In the genomic region with DNA sequence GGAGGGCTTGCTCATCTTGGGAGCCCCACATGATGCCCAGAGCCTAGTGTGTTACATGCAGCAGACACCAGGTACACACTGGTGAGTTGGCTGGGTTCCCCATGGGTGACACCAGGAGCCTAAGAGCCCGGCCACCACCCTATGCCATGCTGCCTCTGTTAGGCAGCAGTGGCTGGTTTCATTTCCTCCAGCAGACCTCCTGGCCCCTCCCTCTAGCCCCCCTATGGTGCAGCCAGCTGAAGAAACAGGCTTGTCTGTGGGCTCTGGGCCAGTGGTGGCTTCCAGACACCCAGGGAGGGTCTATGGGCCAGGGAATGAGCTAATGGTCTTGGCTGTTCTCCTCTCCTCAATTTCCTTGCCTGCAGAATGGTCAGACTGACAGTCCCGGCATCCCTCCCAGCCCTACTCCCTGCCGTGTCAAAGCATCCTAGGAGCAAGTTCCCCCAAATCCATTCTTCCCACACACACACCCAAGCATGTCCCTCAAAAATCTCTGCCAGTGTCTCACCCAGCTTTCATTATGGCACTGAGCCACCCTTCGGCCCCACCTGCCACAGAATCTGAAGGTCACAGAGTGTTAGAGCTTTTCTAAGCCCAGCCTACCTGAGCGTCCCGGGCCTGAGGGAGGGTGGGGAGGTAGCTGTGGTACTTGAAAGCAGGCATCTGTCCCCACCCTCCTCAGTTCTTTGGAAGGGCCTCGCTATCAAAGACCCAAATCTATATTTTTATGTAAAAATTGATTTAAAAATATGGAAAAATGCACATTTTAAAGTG, we compare ENCODE assay signal across 10 mouse cellular contexts. TPM values are rescaled to one million over a fixed set of nuclear protein-coding genes. Genes with fewer than 3 reads are reported as not detected.
DNase-seq lines count a peak whose midpoint lies in the region; ATAC-seq and TF ChIP-seq lines count a peak whose summit lies in the region.
"Had no signal": no experiment of that assay in that cellular context is flagged by ENCODE, and none has a peak within 500 bp of the region (broad histone marks: within the 10 kb centered on the region; RNA-seq: fewer than 3 reads in every experiment).

No protein-coding gene starts in this region.

- no peak overlapping the region for H3K9ac ChIP-seq in midbrain, postnatal 0 days (replicated peaks; ENCODE audit: low read length, poor library complexity, severe bottlenecking)
- H3K9ac ChIP-seq in midbrain, embryonic 15.5 days = no peak overlapping the region
- H3K9ac ChIP-seq in embryonic facial prominence, embryonic 14.5 days (ENCODE audit: low read depth, low read length) = peak overlapping the region; percentile 30; the same call in 1 of the 2 replicates
- H3K9ac ChIP-seq in intestine, embryonic 15.5 days = no peak overlapping the region

- TF ChIP-seq CTCF in gastrocnemius, adult 2 months (IDR thresholded peaks at IDR 0.05) = no peak
- TF ChIP-seq CTCF in midbrain, postnatal 0 days (IDR thresholded peaks at IDR 0.05) = no peak

- H3K36me3 ChIP-seq in midbrain, postnatal 0 days (ENCODE audit: insufficient read depth, low read length) = no peaks in the 10 kb centered on the region
- H3K36me3 ChIP-seq in midbrain, embryonic 15.5 days (replicated peaks) = no peaks in the 10 kb centered on the region
- no peaks in the 10 kb centered on the region for H3K36me3 ChIP-seq in embryonic facial prominence, embryonic 14.5 days (ENCODE audit: control insufficient read depth, insufficient read depth, low read length)
- no peaks in the 10 kb centered on the region for H3K36me3 ChIP-seq in intestine, embryonic 15.5 days

- H3K27me3 ChIP-seq in midbrain, postnatal 0 days (ENCODE audit: insufficient read depth, low read length) = no peaks in the 10 kb centered on the region
- H3K27me3 ChIP-seq in midbrain, embryonic 15.5 days (replicated peaks) = peaks cover 9% of the 10 kb centered on the region; the same call in 1 of the 2 replicates
- 0 out of 2 replicates have a peak, but pooled peaks cover 8% of the 10 kb centered on the region for H3K27me3 ChIP-seq in embryonic facial prominence, embryonic 14.5 days (replicated peaks; ENCODE audit: control insufficient read depth, insufficient read depth, low read length)
- peaks cover 27% of the 10 kb centered on the region for H3K27me3 ChIP-seq in intestine, embryonic 15.5 days (replicated peaks)

- peaks cover 3% of the 10 kb centered on the region for H3K4me1 ChIP-seq in midbrain, postnatal 0 days (ENCODE audit: insufficient read depth, low read length)
- H3K4me1 ChIP-seq in midbrain, embryonic 15.5 days = peaks cover 30% of the 10 kb centered on the region
- peaks cover 68% of the 10 kb centered on the region for H3K4me1 ChIP-seq in embryonic facial prominence, embryonic 14.5 days (ENCODE audit: control insufficient read depth, insufficient read depth, low read length)
- H3K4me1 ChIP-seq in intestine, embryonic 15.5 days (replicated peaks) = peaks cover 34% of the 10 kb centered on the region

- 52% methylated on average over 7 of the region's 7 CpGs for WGBS in midbrain, postnatal 0 days
- WGBS in midbrain, embryonic 15.5 days = 54% methylated on average over 7 of the region's 7 CpGs
- WGBS in embryonic facial prominence, embryonic 14.5 days = 38% methylated on average over 7 of the region's 7 CpGs
- WGBS in intestine, embryonic 15.5 days = 43% methylated on average over 7 of the region's 7 CpGs

- DNase-seq in gastrocnemius, adult 2 months = peak; percentile 56
- DNase-seq in gastrocnemius, postnatal 25 days = no peak
- peak; percentile 85 for DNase-seq in midbrain, postnatal 0 days (ENCODE audit: low spot score)
- peak; percentile 82 for DNase-seq in embryonic facial prominence, embryonic 14.5 days (ENCODE audit: low spot score)
- peak; percentile 58 for DNase-seq in mesoderm, embryonic 11.5 days (ENCODE audit: low read depth, low spot score)
- DNase-seq in gastrocnemius, adult 8-10 months (ENCODE audit: low spot score in 2 of 2) = no peak

- no peak overlapping the region for H3K4me3 ChIP-seq in gastrocnemius, adult 2 months
- H3K4me3 ChIP-seq in midbrain, postnatal 0 days (ENCODE audit: low read depth, low read length) = no peak overlapping the region
- H3K4me3 ChIP-seq in midbrain, embryonic 15.5 days = no peak overlapping the region
- H3K4me3 ChIP-seq in embryonic facial prominence, embryonic 14.5 days (ENCODE audit: low read depth, low read length) = no peak overlapping the region
- no peak overlapping the region for H3K4me3 ChIP-seq in intestine, embryonic 15.5 days (replicated peaks)

- no peaks in the 10 kb centered on the region for H3K9me3 ChIP-seq in midbrain, postnatal 0 days (ENCODE audit: low read length)
- no peaks in the 10 kb centered on the region for H3K9me3 ChIP-seq in midbrain, embryonic 15.5 days
- no peaks in the 10 kb centered on the region for H3K9me3 ChIP-seq in embryonic facial prominence, embryonic 14.5 days (ENCODE audit: control insufficient read depth, low read length)
- H3K9me3 ChIP-seq in intestine, embryonic 15.5 days = no peaks in the 10 kb centered on the region

- no peak for ATAC-seq in midbrain, postnatal 0 days (ENCODE audit: low FRiP score)
- no peak for ATAC-seq in midbrain, embryonic 15.5 days (replicated peaks)
- ATAC-seq in embryonic facial prominence, embryonic 14.5 days (ENCODE audit: low read depth) = no peak; the same call in 1 of the 2 replicates
- ATAC-seq in intestine, embryonic 15.5 days = no peak; the same call in 1 of the 2 replicates

- H3K4me2 ChIP-seq in midbrain, postnatal 0 days (ENCODE audit: low read depth, low read length, poor library complexity, severe bottlenecking) = no peak overlapping the region
- H3K4me2 ChIP-seq in midbrain, embryonic 15.5 days = no peak overlapping the region
- no peak overlapping the region for H3K4me2 ChIP-seq in embryonic facial prominence, embryonic 14.5 days (ENCODE audit: low read depth, low read length)
- H3K4me2 ChIP-seq in intestine, embryonic 15.5 days (replicated peaks) = no peak overlapping the region

- intact Hi-C loops in gastrocnemius, adult 2 months (cut with DNase I) = no loop called here

- H3K27ac ChIP-seq in gastrocnemius, adult 2 months = no peak overlapping the region
- no peak overlapping the region for H3K27ac ChIP-seq in midbrain, postnatal 0 days (ENCODE audit: low read depth, low read length)
- no peak overlapping the region for H3K27ac ChIP-seq in midbrain, embryonic 15.5 days
- no peak overlapping the region; the same call in 1 of the 2 replicates for H3K27ac ChIP-seq in embryonic facial prominence, embryonic 14.5 days (replicated peaks; ENCODE audit: low read depth, low read length)
- H3K27ac ChIP-seq in intestine, embryonic 15.5 days = no peak overlapping the region

RNA-seq across cellular contexts. Expression of gene Tns1, which starts 29.6 kb away (rescaled TPM):
- 100 to 1,000 TPM; 294 to 305 TPM for total RNA-seq in gastrocnemius, adult 2 months (2021)
- total RNA-seq in gastrocnemius, postnatal 25 days (2021) = 100 to 1,000 TPM; 205 to 234 TPM
- 22.5 and 31.5 TPM in 2 replicates for total RNA-seq in midbrain, postnatal 0 days (2014; rRNA removed)
- polyA plus RNA-seq in midbrain, postnatal 0 days (2015; fragmentation: Nextera tagmentation; extraction: Ambion mirVana) = 9.8 and 10.2 TPM in 2 replicates
- polyA plus RNA-seq in midbrain, embryonic 15.5 days (2015; fragmentation: Nextera tagmentation; extraction: Ambion mirVana) = 12.5 and 15.2 TPM in 2 replicates
- 51.5 and 58.5 TPM in 2 replicates for polyA plus RNA-seq in embryonic facial prominence, embryonic 14.5 days (2014; fragmentation: Nextera tagmentation; extraction: Ambion mirVana)
- total RNA-seq in gastrocnemius, adult 8-10 months (2022) = 100 to 1,000 TPM; 217 to 331 (median 279) TPM
- polyA plus RNA-seq in intestine, embryonic 15.5 days (2015; fragmentation: Nextera tagmentation; extraction: Ambion mirVana) = 23.1 and 29.1 TPM in 2 replicates

RNA-seq across cellular contexts. Expression of gene Rufy4, which starts 30.7 kb away (rescaled TPM):
- under 1 TPM in 1 of 2 experiments, not detected in 1; 0.08 TPM for total RNA-seq in gastrocnemius, adult 2 months (2021)
- total RNA-seq in gastrocnemius, postnatal 25 days (2021) = under 1 TPM in 1 of 2 experiments, not detected in 1; 0.16 TPM
- 0.33 TPM in 1 of 2 replicates, not detected in the other for total RNA-seq in midbrain, postnatal 0 days (2014; rRNA removed)
- 0.09 and 0.11 TPM in 2 replicates for polyA plus RNA-seq in midbrain, postnatal 0 days (2015; fragmentation: Nextera tagmentation; extraction: Ambion mirVana)
- 0.15 and 0.25 TPM in 2 replicates for polyA plus RNA-seq in midbrain, embryonic 15.5 days (2015; fragmentation: Nextera tagmentation; extraction: Ambion mirVana)
- polyA plus RNA-seq in embryonic facial prominence, embryonic 14.5 days (2014; fragmentation: Nextera tagmentation; extraction: Ambion mirVana) = 0.37 and 0.72 TPM in 2 replicates
- not detected for total RNA-seq in gastrocnemius, adult 8-10 months (2022)
- polyA plus RNA-seq in intestine, embryonic 15.5 days (2015; fragmentation: Nextera tagmentation; extraction: Ambion mirVana) = 0.18 and 0.34 TPM in 2 replicates
- total RNA-seq: ES-E14; left cerebral cortex, postnatal 25 days had no signal

RNA-seq across cellular contexts. Expression of gene Cxcr2, which starts 59.1 kb away (rescaled TPM):
- under 1 TPM in 1 of 2 experiments, not detected in 1; 0.10 TPM for total RNA-seq in gastrocnemius, adult 2 months (2021)
- not detected for total RNA-seq in gastrocnemius, postnatal 25 days (2021)
- total RNA-seq in midbrain, postnatal 0 days (2014; rRNA removed) = 0.38 TPM in 1 of 2 replicates, not detected in the other
- polyA plus RNA-seq in midbrain, postnatal 0 days (2015; fragmentation: Nextera tagmentation; extraction: Ambion mirVana) = 0.05 and 0.16 TPM in 2 replicates
- polyA plus RNA-seq in midbrain, embryonic 15.5 days (2015; fragmentation: Nextera tagmentation; extraction: Ambion mirVana) = 0.05 TPM in 2 replicates
- 0.10 and 0.11 TPM in 2 replicates for polyA plus RNA-seq in embryonic facial prominence, embryonic 14.5 days (2014; fragmentation: Nextera tagmentation; extraction: Ambion mirVana)
- total RNA-seq in gastrocnemius, adult 8-10 months (2022) = not detected
- 0.24 and 0.35 TPM in 2 replicates for polyA plus RNA-seq in intestine, embryonic 15.5 days (2015; fragmentation: Nextera tagmentation; extraction: Ambion mirVana)
- total RNA-seq: left cerebral cortex, postnatal 25 days had no signal

Comparison
In these comparisons a context has a peak if more than half of its experiments do, and no peak if none do; other contexts are left out.
1. DNase-seq: peak in gastrocnemius, adult 2 months (single experiment), midbrain, postnatal 0 days (single experiment), embryonic facial prominence, embryonic 14.5 days (single experiment) and mesoderm, embryonic 11.5 days (single experiment); none in gastrocnemius, postnatal 25 days (single experiment) and gastrocnemius, adult 8-10 months (0 of 2).